Mouse (Mus musculus) liver, postnatal 0 days (tissue): ENCODE measurements at regions not wholly inside any gene's neighbourhood (a gene's known extent, or its start where the extent isn't known, plus 50 kb on each side); places are given as distances from the start of the nearest gene placed in this dataset.

ENCODE experiments used
- CTCF ChIP-seq: sonication (generic); IDR thresholded peaks from 2 replicates; pipeline ENCODE4 v1.5.1; 2016; ENCODE audit warnings: antibody characterized with exemption, low read depth
- EP300 ChIP-seq: IDR thresholded peaks from 2 replicates; pipeline ENCODE4 v1.6.1; 2016; ENCODE audit warnings: antibody characterized with exemption, low read depth, mild to moderate bottlenecking

- no peak for TF ChIP-seq EP300
- TF ChIP-seq CTCF = no peak
Observed at GRCm38 (mm10) chr12:118772790-118773189, 73.3 kb upstream of the Sp8 start.
